Mouse (Mus musculus): ENCODE results near the gene Ptgir.

Gene Ptgir

DNA sequence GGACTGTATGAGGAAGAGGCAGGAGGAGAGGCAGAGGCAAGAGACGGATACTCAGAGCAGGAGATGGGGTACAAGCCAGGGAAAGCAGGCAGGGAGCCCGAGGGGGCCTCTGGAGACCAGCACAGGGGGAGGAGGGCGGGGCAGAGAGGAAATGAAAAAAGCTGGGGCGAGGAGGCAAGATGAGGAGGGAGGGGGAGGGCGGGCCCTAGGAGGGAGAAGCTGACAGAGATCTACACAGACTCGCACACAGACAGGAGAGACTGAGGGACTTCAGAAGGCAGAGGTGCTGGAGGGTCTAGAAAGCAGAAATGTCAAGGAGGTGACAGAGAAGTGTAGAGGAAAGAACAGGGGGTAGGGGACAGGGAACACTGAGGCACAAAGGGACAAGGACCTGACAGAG, at the start of gene Ptgir:
Gene Ptgir (plus strand): TSS at position 210 of the 400 bp plus-strand sequence.
- in situ Hi-C loops (cut with MboI; ENCODE audit: low sequenced_read_pairs): no loop called here

DNA sequence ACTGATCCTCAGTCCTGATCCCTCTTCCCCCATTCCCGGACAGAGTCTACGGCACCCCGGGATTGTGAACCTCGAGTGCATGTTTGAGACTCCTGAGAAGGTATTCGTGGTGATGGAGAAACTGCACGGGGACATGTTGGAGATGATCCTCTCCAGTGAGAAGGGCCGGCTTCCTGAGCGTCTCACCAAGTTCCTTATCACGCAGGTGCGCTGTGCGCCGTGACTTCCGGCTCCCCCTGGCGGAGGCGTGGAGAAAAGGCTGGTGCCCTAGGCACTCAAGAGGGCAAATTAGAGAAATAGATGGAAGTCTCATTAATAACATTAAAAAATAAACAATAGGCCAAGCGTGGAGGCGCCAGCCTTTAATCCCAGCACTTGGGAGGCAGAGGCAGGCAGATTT, 48.0 kb upstream of the Ptgir start:
- in situ Hi-C loops (cut with MboI; ENCODE audit: low sequenced_read_pairs): no loop called here

DNA sequence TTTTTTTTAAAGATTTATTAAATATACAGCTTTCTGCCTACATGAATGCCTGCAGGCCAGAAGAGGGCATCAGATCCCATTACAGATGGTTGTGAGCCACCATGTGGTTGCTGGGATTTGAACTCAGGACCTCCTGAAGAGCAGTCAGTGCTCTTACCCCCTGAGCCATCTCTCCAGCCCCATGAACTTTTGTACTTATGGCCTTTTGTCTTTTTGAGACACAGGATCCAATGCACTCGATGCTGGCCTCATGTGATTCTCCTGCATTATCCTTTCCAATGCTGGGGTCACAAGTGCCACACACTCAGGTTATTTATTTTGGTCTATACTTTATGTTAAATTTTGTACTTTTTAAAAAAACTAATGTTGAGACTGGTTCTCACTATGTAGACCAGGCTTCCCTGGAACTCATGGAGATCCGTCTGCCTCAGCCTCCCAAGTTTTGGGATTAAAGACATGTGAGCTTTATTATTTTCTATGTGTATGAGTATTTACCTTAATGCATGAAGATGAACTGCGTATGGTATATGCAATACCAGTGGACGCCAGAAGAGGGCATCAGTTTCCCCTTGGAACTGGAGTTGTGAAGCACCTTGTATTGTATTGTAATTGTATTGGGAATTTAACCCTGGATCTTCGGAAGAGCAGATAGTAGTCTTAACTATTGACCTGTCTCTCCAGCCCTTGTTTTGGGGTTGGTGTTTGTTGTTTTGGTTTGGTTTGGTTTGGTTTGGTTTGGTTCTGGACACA, 46.2 kb upstream of the Ptgir start:
- in situ Hi-C loops (cut with MboI; ENCODE audit: low sequenced_read_pairs): no loop called here

DNA sequence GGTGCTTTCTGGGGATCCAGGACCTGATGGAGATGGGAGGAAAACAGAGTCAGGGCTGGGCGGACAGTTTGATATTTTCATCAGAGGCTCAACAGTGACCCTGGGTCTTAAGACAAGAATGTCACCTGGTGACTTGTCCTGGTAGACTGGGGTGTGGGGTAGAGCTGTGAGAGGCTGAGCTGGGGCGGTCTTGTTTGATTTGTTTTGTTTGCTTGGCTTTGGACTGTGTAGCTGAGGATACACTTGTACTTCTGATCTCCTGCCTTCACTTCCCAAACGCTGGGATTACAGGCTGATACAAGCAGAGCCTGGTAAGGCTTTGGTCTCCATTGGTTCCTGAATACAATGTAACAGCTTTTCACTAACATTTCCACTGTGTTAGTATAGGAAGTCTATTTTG, 38.8 kb upstream of the Ptgir start:
- in situ Hi-C loops (cut with MboI; ENCODE audit: low sequenced_read_pairs): no loop called here

DNA sequence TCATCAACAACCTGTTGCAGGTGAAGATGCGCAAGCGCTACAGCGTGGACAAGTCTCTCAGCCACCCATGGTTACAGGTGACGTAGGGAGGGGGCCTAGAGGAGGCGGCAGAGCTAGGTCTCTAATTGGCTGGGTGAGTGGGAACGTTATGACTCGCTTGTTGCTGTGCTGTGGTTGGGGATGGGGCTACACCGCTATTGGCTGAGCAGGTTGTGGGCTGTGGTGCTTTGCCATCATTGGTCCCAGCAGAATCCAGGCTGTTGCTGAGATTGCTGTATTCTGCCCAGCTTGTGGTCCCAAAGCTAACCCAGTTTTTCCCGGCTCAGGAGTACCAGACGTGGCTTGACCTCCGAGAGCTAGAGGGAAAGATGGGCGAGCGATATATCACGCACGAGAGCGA, 36.8 kb upstream of the Ptgir start:
- in situ Hi-C loops (cut with MboI; ENCODE audit: low sequenced_read_pairs): no loop called here

DNA sequence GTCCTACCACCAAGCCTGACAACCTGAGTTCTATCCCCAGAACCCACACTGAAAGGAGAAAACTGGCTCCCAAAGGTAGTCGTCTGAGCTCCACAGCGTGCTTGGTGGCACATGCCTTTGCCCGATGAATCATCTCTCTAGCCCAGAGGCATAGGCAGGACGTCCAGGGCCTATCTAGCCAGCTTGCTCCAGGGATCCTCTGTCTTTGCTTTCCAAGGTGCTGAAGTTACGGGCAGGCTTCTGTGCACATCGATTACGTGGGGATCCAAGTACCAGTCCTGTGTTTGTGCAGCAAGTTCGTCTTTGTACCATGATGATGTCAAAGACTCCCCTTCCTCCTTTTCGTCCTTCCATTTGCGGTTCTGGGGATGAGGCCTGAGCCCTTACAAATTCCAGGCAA, 34.7 kb upstream of the Ptgir start:
- in situ Hi-C loops (cut with MboI; ENCODE audit: low sequenced_read_pairs): no loop called here

DNA sequence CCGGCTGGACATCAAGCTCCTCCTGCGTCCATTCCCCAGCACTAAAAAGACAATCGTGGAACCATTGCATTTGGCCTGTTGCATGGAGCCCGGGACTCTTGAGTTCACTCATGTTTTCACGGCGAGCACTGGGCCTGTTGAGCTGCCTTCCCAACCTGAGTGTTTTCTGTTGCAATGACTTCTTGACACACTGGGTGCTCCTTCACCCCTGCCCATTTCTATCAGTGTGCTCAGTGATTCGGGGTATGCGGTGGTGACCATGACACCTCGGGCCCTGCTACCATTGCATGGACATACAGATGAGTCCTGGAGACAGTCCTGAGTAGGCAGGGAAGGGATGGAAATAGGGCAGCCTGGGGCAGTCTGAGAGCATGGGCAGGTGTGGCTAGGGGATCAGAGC, 33.8 kb upstream of the Ptgir start:
- in situ Hi-C loops (cut with MboI; ENCODE audit: low sequenced_read_pairs): no loop called here

DNA sequence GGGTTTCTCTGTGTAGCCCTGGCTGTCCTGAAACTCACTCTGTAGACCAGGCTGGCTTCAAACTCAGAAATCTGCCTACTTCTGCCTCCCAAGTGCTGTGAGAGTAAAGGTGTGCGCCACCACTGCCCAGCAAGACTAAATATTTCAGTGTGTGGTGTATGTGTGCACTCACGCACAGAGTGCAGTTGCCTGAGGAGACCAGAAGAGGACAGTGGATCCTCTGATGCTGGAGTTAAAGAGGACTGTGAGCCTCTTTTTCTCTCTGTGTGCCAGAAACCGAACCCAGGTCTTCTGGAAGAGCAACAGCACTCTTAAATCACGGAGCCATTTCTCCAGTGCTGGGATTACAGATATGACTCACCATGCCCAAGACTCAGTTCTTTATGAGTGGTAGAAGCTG, 32.9 kb upstream of the Ptgir start:
- in situ Hi-C loops (cut with MboI; ENCODE audit: low sequenced_read_pairs): no loop called here

DNA sequence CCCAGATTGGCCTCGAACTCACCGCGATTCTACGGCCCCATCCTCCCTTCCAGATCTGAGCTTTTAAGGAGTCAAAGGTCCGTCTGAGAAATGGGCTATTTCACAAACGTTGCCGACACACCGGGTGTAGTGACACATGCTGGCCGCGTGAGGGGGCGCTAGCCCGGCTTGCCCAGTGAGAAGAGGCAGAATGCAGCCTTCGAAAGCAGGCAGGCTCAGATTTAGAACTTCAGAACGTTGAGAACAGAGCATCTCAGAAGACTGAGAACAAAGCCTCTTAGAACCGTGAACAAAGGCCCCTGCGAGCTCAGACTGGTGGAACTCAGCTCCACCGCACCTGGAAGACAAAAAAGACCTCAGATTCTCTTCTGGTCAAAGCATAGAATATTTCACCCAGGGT, 32.1 kb upstream of the Ptgir start:
- in situ Hi-C loops (cut with MboI; ENCODE audit: low sequenced_read_pairs): no loop called here

DNA sequence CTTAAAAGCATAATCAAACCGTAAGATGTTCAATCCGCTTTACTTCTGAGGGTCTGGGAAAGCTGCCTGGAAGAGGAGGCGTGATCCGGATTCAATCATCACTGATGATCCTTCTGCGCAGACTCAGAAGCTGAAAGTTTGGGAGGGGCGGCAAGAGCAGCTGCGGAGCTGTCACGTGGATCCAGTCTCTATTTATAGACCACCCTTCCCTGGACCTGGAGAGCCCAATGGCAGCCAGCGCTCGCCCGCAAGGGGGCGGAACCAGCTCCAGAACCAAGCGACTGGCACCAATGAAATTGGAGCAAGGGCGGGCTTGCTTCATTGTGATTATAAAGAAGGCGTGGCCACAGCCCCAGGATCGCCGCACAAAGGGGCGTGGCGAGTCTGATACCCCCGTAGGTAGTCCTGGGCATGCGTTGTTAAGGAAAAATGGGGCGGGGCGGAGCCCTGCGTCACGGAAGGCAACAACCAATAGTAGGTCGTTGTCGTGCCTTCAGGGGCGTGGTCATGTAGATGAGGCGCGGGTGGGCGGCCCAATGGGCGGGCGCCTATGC, 31.5 kb upstream of the Ptgir start:
- in situ Hi-C loops (cut with MboI; ENCODE audit: low sequenced_read_pairs): no loop called here

DNA sequence AGATGAGACGGTGACA, 31.2 kb upstream of the Ptgir start, which contains the start of gene Dact3:
Gene Dact3 (plus strand): TSS at position 8 of the 16 bp plus-strand sequence.
- in situ Hi-C loops (cut with MboI; ENCODE audit: low sequenced_read_pairs): no loop called here

DNA sequence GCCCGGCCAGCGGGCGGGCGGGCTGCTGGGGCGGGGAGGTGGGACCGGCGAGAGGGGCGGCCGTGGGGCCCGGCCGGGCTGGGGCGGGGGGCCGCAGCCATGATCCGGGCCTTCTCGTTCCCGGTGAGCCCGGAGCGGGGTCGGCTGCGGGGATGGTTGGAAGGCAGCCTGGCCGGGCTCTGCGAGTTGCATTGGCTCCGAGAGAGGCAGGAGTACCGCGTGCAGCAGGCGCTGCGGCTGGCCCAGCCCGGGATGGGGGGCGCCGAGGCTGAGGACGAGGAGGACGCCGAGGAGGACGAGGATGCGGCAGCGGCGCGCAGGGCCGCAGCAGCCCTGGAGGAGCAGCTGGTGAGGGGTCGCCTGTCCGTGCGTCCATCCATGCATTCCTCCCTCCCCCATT, 31.0 kb upstream of the Ptgir start:
- in situ Hi-C loops (cut with MboI; ENCODE audit: low sequenced_read_pairs): no loop called here

DNA sequence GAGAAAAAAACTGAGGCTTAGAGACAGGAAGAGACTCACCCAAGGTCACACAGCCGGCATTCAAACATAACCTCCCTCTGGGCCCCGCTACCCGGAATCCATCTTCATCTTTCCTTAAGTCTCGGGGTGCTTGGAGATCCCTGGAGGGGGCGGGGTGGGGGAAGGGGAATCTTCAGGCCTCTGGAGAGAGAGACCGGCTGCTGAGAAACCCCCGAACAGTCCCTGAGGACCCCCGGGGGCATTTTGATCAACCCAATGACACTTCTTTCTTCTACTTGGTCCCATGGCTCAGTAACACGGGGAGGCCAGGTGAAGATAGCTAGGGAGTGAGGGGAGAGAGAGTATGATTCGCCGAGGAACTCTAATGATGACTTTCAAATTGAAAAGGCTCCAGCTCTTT, 30.3 kb upstream of the Ptgir start:
- in situ Hi-C loops (cut with MboI; ENCODE audit: low sequenced_read_pairs): no loop called here

DNA sequence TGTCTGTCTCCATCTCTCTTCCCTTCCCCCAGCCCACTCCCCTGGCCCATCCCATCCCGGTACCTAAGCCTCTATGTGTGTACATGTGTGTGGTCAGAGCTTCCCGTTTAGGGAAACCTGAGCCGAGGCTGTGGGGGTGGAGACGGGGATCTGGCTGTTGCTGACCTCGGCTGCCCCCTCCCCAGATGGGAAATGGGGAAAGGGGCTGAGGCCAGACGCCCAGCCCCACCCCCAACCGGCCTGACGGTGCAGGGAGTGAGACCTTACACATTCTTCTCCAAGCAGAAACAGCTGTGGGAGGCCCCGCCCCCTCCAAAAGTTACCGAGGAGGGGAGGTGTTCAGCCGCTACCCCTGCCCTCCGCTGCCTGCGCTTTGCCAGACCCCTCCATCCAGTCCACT, 29.7 kb upstream of the Ptgir start:
- in situ Hi-C loops (cut with MboI; ENCODE audit: low sequenced_read_pairs): no loop called here

DNA sequence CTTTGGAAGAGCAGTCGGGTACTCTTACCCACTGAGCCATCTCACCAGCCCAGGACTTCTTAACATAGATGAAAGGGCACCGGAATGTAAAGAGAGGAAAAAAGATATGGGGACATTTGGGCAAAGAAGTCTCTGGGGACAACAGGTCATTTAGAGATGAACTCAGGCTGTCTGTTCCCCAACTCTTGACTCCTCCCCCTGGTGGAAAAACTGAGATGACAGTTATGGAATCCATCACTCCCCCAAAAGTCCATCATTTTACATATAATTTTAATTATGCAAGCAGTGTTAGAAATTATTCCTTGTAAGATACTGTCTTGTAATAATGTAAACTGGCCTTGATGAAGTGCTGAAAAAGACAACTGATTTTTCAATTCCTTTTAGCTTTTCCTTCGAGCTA, 28.6 kb upstream of the Ptgir start:
- in situ Hi-C loops (cut with MboI; ENCODE audit: low sequenced_read_pairs): no loop called here

DNA sequence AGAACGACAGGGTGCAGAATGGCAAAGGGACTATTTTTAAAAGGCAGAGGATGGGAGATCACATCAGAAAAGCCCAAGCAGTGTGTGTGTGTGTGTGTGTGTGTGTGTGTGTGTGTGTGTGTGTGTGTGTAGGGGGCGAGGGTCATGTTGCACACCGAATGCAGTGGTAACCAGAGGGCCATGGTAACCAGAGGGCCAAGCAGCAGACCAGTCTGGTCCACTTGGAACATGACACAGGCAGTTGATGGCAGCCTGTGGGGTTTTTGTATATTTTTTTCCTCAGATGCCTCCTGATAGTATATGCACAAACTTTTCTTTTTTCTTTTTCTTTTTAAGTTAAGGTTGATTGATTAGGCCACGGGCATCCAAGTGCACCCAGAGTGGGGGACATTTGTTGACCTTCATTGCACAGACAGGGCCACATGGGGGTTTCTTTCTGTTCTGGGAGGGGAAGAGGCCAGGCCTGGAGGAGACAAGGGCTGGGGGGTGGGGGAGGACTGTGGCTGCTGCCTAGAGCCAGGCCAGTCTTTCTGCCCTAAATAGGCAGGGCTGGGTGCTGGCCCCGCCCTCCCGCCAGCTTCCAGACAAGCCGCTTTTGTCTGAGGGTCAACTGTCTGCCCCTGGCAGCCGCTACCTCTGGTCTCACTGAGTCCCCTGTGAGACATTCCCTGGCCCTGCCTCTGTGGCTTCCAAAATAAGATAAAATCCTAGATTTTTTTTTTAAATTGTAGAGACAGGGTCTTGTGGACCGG, 26.3 kb upstream of the Ptgir start:
- in situ Hi-C loops (cut with MboI; ENCODE audit: low sequenced_read_pairs): no loop called here

DNA sequence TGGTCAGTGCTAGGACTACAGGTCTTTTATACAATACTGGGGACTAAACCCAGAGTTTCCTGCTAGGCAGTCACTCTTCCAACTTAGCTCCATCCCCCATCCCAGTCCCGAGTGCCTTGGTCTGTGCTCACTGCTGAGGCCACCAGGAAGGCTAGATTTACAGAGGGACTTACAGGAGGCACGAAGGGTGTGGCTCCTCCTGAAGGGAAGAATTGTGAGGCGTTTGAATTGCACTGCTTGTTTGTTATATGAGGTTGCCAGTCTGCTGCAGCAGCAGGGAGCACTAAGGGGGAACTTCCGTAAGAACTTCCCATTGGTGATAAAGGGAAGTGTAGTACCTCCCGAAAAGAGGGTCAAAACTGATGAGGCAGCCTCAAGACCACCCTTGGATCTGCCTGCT, 25.7 kb upstream of the Ptgir start:
- in situ Hi-C loops (cut with MboI; ENCODE audit: low sequenced_read_pairs): no loop called here

DNA sequence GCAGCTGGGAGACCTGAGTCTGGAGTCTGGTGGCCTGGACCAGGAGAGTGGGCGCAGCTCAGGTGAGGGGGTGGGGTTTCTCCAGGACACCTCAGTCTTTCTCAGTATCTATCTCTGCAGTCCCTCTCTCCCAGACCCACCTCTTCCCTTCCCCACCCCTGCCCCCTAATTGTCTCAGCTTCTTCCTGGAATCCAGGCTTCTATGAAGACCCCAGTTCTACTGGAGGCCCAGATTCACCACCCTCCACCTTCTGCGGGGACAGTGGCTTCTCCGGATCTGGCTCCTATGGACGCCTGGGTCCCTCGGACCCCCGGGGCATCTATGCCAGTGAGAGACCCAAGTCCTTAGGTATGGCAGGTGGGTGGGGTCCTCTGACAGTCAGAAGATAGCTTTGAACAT, 23.1 kb upstream of the Ptgir start:
- in situ Hi-C loops (cut with MboI; ENCODE audit: low sequenced_read_pairs): no loop called here

DNA sequence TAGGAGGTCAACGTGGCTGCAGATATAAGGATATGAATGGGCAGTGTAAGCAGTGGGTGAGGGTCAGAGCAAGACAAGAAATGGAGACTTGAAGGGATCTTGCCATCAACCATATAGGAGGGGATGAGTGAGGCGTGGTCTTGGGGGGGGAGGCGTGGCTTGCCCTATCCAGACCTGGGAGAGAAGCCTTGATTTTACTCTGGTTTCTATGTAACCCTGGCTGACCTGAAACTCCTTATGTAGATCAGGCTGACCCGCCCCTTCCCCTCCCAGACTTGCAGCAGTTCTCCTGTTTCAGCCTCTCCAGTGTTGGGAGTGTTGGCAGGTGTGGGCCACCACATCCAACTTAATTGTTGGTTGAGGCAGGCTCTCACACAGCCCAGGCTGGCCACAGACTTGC, 22.0 kb upstream of the Ptgir start:
- in situ Hi-C loops (cut with MboI; ENCODE audit: low sequenced_read_pairs): no loop called here

DNA sequence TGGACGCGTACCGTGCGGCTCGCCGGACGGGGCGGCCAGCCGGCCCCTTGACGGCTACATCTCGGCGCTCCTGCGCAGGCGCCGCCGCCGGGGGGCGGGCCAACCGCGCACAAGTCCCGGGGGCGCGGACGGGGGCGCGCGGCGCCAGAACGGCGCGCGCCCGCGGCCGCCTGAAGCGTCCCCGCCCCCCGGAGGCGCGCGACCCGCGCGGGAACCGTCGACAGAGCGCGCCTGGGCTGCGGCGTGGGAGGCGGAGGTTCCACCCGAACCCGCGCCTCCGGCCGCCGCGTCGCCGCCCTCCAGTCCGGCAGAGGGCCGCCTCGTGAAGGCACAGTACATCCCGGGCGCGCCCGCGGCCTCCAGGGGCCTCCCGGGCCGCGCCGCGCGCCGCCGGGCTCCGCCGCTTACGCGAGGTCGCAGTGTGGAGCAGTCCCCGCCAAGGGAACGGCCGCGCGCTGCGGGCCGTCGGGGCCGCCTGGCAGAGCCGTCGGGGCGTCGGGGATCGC, 21.0 kb upstream of the Ptgir start:
- in situ Hi-C loops (cut with MboI; ENCODE audit: low sequenced_read_pairs): no loop called here

DNA sequence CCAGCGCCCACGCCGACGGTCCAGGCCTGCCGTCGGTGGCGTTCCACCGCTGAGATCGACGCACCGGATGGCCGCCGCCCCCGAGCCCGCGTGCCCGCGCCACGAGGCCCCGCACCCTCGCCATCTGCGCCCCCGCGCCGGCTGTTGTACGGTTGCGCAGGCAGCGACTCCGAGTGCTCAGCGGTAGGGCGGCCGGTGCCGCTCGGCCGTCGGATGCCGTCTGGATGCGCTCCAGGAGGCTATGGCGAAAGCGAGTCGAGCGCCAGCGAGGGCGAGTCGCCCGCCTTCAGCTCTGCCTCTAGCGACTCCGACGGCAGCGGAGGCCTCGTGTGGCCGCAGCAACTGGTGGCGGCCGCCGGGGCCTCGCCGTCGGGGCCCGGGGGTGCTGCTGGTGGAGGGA, 20.4 kb upstream of the Ptgir start:
- in situ Hi-C loops (cut with MboI; ENCODE audit: low sequenced_read_pairs): no loop called here

DNA sequence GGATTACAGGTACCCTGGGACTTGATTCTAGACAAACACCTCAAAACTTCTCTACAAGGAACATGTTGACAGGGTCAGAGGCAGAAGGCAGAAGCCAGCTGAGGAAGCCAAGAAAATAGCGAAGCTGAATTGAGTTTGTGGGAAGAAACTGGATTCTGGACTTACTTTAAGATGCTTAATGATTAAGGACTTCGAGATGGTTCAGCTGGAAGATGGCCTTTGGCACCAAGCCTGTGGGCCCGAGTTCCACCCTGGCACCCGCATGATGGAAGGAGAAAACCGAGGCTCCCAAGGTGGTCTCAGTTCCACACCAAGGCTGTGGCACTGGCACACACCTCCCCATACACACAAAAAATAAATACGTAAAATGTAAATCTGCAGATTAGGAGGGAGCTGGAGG, 15.8 kb upstream of the Ptgir start:
- in situ Hi-C loops (cut with MboI; ENCODE audit: low sequenced_read_pairs): no loop called here

DNA sequence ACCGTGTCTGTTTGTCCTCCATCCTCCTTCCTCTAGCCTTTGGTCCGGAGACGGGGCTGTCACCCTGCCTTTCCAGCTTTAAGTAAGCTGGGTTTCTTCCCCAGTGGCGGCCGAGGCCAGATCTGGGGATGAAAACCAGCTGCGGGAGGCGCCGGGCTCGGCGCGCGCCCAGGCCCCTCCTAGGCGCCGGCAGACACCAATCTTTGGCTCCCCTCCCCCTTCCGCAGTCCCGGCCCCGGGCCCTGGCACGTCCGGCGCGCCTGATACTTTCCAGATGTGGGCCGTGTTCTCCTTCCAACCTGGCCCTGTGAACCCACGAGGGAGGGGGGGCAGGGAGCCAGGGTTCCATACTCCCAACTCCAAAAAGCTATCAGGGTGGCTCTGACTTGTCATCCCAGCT, 15.3 kb upstream of the Ptgir start:
- in situ Hi-C loops (cut with MboI; ENCODE audit: low sequenced_read_pairs): no loop called here

Data from CH12F3 (cell line).